Mouse (Mus musculus): ENCODE data around the gene Gm10974.

Gene Gm10974

DNA sequence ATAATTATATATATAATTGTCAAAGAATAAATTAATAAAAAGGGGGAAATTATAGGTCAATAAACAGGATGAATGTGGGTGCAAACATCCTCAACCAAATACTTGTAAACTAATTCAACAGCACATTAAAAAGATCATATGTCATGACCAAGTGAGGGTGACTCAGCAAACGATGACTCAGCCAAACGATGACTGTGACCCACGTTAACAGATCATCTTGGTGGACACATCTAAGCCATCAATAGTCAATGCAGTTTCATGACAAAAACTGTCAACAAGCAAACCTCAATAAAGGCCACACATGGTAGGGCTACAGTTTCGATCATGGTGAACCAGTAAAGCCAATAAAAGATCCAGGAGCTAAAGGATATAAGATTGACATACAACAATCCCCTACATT, 6.7 kb upstream of the Gm10974 start:
- no peak for DNase-seq (ENCODE audit: low read depth, low spot score)

DNA sequence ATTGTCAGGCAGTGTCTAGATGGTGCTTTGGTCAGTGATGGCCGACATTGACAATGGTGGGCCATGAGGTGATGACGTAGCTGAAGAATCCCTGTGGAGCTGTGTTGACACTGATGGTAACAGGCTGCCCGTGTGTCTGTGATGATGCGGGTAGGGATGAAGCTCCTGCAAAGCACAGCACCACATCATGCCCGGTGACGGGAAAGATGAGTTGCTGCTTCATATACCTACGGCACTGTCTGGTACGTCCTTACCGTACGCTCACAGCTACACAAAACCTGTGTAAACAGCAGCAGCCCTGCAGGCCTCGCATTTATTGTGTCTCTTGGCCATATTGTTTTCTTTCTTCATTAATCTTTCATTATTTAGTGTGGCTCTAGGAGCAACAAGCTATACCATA, 1.2 kb upstream of the Gm10974 start:
- no peak for DNase-seq (ENCODE audit: low read depth, low spot score)

DNA sequence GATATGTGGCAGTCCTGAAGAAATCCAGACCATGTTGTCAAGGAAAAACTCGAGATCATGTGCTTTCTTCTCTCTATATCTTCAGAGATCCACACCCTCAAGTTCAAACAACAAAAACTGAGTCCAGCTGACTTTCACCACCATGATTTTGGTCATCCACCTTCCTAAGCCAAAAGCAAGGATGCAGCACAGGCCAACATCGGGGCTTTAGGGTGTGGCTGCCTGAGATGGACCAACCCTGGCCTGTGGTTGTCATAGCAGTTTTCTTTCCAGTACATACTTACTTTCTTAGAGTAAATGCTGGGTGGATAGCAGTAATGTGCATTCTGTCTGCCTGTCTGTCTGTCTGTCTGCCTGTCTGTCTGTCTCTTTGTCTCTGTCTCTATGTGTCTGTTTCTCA, 294 bp upstream of the Gm10974 start:
- no peak for DNase-seq (ENCODE audit: low read depth, low spot score)

DNA sequence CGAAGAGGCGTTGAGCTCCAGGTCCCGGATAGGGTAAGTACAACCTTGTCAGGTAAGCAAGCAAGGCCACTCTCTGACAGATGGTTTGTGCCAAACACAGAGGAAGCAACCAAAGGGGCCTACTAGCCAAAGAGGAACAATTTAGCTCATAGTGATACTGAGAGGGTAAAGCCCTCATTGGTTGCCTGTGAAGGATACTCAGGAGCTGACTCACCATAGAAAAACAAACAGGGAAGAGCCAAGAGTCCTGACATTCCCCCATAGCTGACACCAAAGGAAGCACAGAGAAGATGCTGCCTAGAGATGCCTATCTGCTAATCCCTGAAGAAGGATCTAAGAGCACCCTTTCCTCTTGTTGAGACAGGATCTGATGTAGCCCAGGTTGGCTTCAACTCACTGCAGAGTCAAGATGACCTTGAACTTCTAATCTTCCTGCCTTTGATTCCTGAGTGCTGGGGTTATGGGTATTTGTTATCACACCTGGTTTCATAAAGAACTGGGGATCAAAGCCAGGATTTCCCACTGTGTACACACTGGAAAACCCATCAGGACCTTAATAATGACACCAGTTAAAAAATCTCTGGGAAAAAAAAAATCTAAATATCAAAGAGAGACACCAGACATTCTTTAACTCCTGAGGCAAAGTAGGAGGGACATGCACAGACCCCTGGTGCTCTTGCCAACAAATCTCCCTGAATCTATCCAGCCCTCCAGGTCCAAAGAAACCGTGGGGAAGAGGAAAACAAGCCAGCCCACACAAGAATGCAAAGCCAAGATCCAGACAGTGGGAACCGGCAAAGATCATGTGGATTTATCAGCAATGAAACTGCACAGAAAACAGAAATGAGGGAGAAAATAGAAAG, 3.6 kb downstream of the Gm10974 start:
- DNase-seq (ENCODE audit: low read depth, low spot score): no peak

DNA sequence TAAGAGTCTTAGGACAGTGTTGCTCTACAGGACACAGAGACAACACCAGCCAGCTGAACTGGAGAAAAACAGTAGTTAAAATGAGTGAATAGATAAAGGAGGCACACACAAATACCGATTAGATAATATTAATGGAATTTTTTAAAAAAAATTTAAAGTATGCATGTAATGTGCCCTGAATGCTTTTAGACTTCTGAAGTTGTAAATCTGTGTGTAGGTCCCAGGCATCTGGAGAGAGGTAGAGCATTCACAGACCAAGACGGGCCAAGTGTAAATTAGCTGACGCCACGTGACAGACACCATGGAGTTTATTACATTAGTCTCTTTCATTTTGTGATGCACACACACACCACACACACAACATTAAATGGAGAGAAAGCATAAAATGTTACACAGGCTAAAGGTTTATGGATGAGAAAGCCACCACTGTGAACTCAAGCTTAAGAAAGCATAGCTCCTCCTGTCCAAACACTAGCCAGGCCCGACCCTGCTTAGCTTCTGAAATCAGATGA, 4.3 kb downstream of the Gm10974 start:
- DNase-seq (ENCODE audit: low read depth, low spot score): no peak

DNA sequence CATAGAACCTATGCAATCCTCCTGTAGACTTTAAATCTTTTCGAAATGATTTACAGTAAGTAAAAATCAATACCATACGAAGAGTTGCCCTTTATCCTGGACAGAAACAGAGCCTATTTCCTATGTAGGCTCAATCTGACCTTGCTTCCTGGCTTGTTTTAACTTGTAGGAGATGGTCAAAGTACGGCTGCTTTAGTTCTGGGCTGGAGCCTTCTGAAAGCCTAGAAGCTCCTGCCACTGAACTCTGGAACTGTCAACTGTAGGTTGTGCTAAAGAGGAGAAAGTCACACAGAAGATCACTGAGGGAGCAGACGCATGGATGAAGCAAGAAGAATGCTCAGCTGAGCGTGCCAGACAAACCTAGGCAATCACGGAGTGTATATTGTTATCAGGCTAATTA, 5.3 kb downstream of the Gm10974 start:
- no peak for DNase-seq (ENCODE audit: low read depth, low spot score)

DNA sequence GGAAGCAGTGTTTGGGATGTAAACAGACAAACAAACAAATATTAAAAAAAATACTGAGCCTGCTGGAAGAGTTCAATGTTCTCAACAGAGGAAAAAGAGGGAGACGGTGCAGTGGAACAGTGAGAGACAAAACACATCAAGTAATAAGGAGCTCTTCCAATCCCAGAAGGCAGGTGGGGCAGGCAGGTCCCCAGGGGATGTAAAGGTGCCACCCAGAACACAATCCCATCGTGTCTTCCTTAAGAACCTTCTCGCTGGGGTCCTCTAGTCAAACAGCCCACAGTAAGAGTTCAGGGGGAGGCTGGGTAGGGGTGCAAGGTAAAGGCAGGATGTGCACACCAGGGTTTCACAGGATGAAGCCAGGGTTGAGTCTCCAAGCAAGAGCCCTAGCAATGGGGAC, 7.7 kb downstream of the Gm10974 start:
- no peak for DNase-seq (ENCODE audit: low read depth, low spot score)

DNA sequence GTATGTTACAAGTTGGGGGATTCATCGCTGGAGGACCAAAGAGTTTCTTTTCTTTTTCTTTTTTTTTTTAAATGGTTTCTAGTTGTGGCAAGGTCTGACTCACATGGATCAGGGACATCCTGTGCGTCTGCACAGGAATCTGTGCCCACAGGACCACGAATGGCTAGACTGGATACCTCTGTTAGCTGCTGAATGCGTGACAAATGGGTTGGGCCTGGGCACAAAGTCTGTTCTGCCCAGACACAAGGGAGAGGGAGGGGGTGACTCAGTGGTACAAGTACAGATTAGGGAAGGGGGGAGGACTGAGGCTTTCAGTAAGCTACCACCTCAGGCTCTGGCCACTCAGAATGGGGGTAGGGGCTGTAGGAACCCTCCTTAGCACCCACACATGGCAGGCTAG, 10.0 kb downstream of the Gm10974 start:
- no peak for DNase-seq (ENCODE audit: low read depth, low spot score)

DNA sequence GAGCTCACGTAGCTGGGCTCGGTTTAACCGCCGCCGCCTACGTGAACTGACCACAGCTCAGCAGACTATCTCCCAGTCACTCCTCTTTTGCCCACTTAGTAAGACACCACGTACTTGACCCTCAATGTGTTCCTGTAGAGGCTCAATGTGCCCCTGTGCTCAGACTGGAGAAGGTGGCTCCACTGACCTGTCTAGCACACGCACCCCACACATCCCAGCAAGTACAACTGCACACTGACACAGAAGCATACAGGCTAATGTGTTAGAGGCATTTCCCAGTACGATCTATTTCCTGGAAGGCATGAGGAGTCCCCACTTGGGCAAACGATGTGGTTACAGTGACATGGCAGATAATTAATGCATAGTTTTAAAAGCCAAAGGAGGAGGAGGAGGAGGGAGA, 10.9 kb downstream of the Gm10974 start:
- no peak for DNase-seq (ENCODE audit: low read depth, low spot score)

DNA sequence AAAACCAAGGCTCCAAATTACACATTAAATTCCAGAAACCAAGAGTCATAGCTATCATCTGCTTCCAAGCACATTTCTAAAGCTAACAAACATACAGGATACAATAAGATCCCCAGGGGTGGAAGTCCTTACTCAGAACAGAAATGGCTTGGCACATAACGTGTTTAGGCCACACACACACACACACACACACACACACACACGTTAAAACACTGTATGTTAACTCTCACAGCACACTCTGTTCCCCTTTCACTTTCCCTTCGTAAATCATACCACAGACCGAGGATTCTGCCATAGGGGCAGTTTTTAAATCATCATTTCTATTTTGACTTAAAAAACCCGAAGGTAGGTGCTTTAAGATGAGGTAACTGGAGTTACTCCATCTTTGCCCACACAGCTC, 18.5 kb downstream of the Gm10974 start:
- no peak for DNase-seq (ENCODE audit: low read depth, low spot score)

DNA sequence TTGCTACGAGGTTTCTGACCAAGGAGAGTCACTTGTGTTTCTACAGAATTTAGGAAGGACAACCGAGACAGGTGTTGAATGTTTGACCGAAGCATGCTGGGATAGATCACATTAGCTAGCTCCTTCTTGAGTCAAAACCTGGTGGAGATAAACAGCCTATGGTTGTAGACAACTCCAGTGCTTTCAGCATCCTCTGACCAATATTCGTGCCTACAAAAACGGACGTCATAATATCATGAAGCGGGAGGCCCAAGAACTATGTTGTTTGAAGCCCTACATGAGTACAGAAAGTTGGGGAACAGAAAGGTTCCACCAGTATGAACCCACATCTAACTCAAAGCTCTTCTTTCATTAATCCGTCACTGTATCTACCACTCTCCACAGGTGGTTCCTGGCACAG, 19.2 kb downstream of the Gm10974 start:
- no peak for DNase-seq (ENCODE audit: low read depth, low spot score)

DNA sequence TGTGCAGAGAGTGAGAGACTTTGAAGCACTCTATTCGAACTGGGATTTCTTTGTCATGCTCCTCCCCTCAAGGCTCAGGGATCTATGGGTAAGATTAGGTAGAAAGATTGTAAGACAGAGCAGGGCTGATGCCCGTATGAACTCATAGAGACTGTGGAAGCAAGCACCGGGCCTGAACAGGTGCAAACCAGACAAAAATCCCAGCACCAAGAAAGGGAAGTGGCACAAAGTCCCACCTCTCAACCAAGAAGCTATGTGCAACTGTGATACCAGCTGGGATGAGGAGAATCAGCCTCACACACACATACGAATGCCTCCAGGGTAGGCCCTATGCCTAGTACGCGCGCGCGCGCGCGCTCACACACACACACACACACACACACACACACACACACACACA, 20.1 kb downstream of the Gm10974 start:
- DNase-seq (ENCODE audit: low read depth, low spot score): no peak

DNA sequence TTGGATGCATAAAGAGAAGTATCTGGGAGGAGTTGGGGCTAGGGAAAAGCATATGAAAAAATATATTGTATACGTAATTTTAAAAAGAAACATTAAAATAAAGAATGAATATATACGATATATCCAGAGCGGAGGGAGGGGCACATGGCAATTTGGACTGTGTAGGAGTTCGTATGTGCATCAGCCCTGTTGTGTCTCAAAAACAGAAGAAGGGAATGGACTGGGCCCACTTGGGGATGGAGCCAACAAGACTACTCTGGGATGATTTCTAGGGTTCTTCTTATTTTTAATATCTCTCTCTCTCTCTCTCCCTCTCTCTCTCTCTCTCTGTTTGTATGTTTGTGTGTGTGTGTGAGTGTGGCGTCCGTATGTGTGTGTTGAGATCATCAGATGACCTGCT, 20.7 kb downstream of the Gm10974 start:
- no peak for DNase-seq (ENCODE audit: low read depth, low spot score)

DNA sequence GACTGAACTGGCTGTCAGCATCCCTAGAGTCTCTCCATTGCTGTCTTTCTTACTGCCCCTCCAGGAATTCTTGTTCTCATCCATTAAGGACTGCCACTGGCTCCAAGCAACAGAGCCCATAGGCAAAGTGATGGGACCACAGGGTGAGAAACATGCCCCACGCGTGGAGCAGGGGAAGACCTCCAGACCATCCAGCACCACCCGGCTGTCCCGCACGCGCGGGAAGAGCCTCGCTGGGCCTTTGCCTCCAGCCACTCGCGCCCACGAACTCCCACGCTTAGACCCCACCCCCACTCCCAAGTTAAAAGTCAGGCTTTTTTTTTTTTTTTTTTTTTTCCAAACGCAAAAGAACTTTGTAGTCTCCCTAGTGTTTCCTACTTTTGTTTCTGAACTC, 21.7 kb downstream of the Gm10974 start:
- DNase-seq (ENCODE audit: low read depth, low spot score): no peak

DNA sequence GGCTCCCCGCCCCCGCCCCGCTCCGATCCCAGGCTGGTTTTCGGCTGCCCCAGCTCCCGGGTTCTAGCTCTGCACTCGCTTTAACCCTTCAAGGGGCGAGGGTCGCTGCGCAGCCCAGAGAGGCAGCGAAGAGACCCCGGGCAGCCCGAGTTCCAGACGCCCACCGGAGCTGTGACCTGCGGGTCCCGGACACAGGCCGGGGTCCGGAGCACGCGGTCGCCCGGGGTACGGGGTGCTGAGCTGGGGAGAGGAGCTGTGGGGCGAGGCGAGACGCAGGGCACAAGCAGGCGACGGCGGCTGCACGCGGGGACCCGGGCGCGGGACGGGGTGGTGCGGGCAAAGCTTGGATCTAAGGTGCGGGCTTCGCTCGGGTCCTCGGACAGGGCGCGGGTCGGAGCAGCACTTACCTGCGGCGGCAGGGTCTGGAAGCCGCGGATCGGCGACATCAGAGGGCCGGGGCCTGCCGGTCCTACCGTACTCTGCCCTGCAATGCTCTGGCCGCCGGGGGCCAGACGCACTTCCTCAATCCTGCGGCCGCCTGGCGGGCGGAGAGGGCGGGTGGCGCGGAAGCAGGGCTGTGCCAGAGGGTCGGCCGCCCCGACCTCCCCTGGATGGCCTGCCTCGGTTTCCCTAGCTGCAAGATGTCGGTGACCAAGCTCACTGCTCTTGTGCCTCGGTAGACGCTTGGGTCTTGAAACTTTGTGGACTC, 22.3 kb downstream of the Gm10974 start, which contains the start of gene Lrrk1:
Gene Lrrk1, minus strand, starts transcription at position 538 of the 709 bp plus-strand sequence.
- no peak for DNase-seq (ENCODE audit: low read depth, low spot score)

DNA sequence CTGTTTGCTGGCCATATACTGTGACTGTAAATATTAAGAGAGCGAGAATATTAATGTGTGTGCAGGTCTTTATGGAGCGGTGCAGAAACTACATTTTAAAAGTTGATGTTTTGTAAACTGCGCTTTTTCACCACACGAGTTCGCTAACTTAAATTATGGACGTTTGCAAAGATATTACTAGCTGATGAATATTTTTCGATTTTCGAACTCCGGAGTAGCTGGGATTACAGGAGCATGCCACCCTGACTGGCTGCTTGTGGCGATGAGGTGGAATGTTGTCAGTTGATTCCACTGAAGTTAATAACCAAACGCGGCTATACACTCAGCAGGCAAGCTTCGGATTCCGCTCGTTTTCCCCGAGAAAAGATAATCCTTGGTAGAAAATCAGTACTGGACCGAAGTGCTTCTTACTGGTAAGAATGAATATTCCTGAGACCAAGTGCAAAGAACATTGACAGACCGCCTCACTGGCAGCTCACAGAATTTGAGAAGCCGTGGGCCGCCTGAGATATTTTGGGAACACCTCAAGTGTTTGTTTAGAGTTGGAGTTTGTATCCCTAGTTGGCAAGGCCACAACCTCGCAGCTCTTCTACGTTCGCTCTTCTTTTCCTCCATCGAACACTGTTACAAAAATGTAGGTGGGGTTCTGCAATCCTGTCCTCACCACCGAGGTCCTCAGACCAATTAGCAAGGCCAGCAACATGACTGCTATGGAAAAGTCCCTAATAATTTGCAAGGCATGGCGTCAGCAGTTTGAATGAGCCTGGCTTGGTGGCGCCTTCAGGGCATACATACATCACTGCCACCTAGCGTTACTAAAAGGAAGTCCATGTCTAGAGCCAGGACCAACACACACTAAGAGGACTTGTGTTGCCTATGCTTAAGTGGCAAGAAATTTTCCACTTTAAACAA, 23.2 kb downstream of the Gm10974 start:
- peak; percentile 90 for DNase-seq (ENCODE audit: low read depth, low spot score)

DNA sequence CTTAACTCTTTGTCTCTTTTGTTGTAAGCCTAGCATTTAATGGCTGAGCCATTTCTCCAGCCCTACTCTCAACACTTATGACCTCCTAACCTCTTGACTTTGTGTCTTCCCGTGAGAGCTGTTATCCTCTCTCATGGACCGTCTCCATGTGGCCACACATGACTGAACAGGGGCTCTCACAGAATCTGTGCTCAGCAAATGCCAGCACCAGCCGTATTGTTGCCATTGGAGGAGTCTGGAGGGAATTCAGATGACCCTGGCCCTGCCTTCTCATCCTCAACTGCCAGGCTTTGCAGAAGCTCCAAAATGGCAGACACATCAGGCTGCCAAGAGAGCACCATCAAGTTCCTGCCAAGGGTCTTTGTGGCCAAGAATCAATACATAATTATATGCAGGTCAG, 31.6 kb downstream of the Gm10974 start:
- no peak for DNase-seq (ENCODE audit: low read depth, low spot score)

DNA sequence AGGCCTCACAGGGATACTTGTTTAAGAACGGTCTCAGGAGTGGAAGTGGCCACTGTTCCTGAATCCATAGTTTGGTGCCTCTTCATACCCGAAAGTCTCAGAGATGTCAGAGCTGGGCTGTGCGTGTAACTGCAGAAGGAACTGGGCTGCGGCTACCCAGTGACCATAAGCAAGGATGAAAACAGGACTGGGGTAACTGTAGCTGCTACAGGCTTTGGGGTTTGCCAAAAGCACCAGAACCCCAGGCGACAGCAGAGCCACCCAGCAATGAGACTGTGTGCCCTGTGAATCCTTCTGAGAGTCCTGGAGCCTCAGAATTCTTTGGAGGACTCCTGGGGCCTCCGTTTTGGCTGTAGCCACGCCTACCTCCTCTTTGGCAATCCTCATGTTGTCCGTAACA, 35.9 kb downstream of the Gm10974 start:
- DNase-seq (ENCODE audit: low read depth, low spot score): no peak

DNA sequence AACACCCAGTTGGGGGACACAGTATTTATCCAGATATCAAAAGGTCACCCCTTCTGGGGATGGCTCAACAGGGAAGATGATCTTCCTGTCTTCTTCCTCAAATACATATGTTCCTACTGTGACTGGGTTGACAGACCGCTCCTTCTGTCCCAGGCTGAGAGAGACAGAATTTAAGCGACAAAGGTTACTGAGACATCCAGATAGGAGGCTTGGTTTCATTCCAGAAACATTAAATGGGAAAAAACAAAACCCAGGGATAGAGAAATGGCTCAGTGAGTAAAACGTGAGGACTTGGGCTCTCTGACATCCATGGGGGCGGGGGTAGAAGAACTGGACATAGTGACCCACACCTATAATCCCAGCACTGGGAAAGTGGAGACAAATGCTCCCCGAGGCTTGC, 37.2 kb downstream of the Gm10974 start:
- no peak for DNase-seq (ENCODE audit: low read depth, low spot score)

DNA sequence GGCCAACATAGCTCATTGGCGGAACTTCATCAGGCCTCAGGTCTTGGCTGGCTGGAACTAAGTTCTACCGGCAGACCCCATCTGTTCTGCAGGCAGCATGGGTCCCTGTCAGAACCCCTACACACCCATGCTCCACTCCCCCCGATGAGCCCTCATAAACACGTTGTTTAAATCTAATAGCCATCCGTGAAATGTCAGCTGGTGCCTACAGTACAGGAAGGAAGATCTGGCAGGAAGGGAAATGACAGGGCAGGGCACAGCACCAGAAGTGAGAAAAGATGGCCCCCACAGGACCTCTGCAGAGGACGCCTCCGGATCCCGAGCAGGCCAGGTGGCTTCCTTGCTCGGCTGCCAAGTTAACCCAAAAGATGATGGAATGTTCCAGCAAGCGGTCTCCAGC, 38.4 kb downstream of the Gm10974 start:
- no peak for DNase-seq (ENCODE audit: low read depth, low spot score)

DNA sequence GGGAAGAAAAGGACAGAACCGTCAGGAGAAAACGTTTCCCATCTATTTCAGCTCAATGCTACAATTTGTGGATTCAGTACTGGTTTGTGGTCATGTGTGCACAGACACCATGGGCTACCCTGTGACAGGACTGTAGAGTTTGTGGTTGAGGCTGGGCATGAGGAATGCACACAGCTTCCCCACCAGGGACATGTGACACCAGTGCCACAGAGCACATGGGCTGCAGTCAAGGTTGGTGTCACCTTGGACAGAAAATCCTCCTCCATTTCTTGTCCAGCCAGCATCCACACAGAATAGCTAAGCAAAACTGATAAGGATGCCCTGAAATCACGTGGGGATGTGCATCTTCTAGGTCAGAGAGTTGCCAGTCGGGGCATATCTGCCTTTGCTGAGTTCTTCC, 39.1 kb downstream of the Gm10974 start:
- DNase-seq (ENCODE audit: low read depth, low spot score): no peak

DNA sequence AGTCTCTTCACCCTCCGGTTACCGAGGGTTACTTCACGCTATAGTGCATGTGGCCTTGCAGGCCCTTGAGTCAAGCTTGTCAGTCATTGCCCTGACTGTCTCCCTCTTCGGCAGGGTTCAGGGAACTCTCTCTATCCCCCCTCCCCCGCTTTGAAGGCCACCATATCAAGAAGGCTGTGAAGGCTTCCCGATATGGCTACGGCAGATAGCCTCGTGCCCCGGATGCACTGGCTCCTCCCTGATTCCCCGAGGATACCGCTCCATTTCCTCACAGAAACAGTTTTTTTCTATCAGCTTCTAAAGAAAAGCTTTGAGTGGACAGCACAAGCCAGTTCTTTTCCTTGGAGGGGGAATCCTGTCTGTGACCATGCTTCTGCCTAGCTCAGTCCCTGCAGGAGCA, 39.8 kb downstream of the Gm10974 start:
- DNase-seq (ENCODE audit: low read depth, low spot score): no peak

Measured in brain, adult 2 months (tissue).